Mouse (Mus musculus): Measurements from ENCODE around the gene Arhgef2. TPM values are rescaled to one million over a fixed set of nuclear protein-coding genes. Genes with fewer than 3 reads are reported as not detected.

The Arhgef2 gene
- total RNA-seq, 1 experiment from 2014 or later, result 88.9 TPM

GRCm38 (mm10) chr3:88651669-88652618 is 46.2 kb downstream of the Arhgef2 start:
- ATAC-seq (replicated peaks; ENCODE audit: insufficient number of reproducible peaks, low FRiP score, low TSS enrichment, poor library complexity, severe bottlenecking), result peak; percentile 35

DNA sequence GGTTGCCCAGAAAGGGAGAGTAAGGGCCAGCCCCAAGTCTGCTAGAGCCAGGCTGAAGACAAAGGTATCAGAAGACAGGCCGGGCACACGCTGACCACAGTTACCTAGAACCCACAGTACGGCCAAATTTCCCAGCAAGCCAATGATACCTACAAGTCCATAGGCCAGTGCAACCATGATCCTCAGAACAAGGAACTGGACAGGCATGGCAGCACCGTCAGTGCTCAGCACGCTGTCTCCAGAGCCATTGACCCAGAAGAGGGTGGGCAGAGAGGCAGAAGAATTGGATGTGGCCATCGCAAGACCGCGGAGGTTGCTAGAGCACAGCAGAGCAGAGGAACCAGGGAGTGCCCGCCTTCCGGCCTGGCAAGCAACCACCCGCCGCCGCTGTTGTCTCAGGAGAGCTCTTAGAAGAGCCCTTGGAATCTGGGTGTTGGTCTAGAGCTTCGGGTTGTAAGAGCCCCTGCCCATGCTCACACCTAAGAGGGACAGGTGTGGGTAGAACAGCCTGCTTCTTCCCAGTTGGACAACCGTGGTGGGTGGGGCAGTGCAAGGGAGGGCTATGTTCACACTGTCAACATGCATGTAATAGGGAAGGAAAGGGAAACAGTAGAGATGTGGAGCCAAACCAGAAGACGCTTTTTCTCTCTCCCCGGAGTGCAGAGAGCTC is 47.2 kb downstream of the Arhgef2 start, which contains the start of gene Rxfp4:
Gene Rxfp4 (minus strand): TSS at position 297 of the 670 bp plus-strand sequence.
- no peak for ATAC-seq (replicated peaks; ENCODE audit: insufficient number of reproducible peaks, low FRiP score, low TSS enrichment, poor library complexity, severe bottlenecking)

- ATAC-seq (replicated peaks; ENCODE audit: insufficient number of reproducible peaks, low FRiP score, low TSS enrichment, poor library complexity, severe bottlenecking), result no peak
Observed at GRCm38 (mm10) chr3:88653516-88654370, 48.0 kb downstream of the Arhgef2 start.

- ATAC-seq (replicated peaks; ENCODE audit: insufficient number of reproducible peaks, low FRiP score, low TSS enrichment, poor library complexity, severe bottlenecking), result no peak
Observed at GRCm38 (mm10) chr3:88654621-88655020, 48.9 kb downstream of the Arhgef2 start.

- no peak for ATAC-seq (replicated peaks; ENCODE audit: insufficient number of reproducible peaks, low FRiP score, low TSS enrichment, poor library complexity, severe bottlenecking)
Observed at GRCm38 (mm10) chr3:88655619-88656018, 49.9 kb downstream of the Arhgef2 start.

DNA sequence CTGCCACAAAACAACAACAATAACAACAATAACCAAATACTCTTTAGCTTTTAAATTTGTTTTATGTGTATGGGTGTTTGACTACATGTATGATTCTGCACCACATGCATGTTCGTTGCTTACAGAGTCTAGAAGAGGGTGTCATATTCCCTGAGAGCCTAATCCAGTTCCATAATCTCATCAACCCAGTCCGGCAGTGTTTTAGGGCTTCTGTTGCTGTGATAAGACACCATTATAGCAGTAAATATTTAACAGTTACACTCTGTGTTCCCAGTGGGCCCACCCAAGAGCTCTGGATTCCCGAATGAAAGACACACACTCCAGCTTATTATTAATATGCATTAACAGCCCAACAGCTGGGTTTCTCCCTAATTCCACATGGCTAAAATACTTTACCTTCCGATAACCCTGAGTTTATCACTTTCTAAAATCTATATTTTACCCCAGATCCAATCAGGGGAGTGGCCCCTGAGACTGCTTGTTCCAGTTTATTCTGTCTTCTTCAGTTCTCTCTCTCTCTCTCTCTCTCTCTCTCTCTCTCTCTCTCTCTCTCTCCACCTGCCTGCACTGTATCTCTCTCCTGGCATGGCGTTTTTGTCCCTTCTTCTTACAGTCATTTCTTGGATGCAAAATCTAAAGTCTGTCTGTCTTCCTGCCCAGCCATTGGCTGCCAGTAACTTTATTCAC is 52.8 kb downstream of the Arhgef2 start:
- ATAC-seq (replicated peaks; ENCODE audit: insufficient number of reproducible peaks, low FRiP score, low TSS enrichment, poor library complexity, severe bottlenecking), result no peak

- no peak for ATAC-seq (replicated peaks; ENCODE audit: insufficient number of reproducible peaks, low FRiP score, low TSS enrichment, poor library complexity, severe bottlenecking)
Observed at GRCm38 (mm10) chr3:88659798-88660197, 54.0 kb downstream of the Arhgef2 start.

- ATAC-seq (replicated peaks; ENCODE audit: insufficient number of reproducible peaks, low FRiP score, low TSS enrichment, poor library complexity, severe bottlenecking), result peak; percentile 88
Observed at GRCm38 (mm10) chr3:88664095-88664494, 58.3 kb downstream of the Arhgef2 start.

DNA sequence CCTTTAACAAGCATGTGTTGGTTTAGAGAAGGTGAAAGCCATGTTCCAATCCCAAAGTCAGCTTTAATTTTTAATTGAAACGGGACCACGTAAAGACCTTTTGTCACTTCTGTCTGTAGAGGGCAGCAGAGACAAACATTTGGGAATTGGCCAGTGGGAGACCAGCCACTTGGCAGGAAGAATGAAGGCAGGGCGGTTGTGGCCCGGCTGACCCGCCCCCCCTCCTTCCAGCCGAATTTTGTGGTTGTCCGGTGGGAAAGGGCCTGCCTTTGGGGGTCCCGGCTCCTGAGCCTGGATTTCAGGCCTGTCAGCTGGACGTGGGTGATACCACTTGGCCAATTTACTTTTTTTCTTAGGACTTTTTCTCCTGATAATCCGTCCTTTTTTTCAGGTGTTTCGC is 71.6 kb downstream of the Arhgef2 start:
- ATAC-seq (replicated peaks; ENCODE audit: insufficient number of reproducible peaks, low FRiP score, low TSS enrichment, poor library complexity, severe bottlenecking), result peak; percentile 89

DNA sequence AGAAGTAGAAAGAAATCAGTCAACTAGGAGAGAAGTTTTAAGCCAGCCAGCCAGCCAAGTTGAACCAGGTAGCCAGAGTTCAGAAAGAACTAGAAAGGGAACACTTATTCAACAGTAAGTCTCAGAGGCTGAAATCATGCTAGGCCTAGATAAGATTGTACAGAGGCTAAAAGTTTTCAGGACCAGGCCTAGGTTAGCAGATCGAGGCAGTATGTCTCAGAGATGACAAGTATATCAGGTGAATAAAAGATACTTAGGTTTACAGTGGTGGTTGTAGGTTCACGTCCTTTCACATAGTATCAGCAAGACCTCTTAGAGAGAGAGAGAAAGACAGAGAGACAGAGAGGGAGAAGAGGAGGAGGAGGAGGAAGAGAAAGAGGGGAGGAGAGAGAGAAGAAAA is 78.0 kb downstream of the Arhgef2 start:
- no peak for ATAC-seq (replicated peaks; ENCODE audit: insufficient number of reproducible peaks, low FRiP score, low TSS enrichment, poor library complexity, severe bottlenecking)

DNA sequence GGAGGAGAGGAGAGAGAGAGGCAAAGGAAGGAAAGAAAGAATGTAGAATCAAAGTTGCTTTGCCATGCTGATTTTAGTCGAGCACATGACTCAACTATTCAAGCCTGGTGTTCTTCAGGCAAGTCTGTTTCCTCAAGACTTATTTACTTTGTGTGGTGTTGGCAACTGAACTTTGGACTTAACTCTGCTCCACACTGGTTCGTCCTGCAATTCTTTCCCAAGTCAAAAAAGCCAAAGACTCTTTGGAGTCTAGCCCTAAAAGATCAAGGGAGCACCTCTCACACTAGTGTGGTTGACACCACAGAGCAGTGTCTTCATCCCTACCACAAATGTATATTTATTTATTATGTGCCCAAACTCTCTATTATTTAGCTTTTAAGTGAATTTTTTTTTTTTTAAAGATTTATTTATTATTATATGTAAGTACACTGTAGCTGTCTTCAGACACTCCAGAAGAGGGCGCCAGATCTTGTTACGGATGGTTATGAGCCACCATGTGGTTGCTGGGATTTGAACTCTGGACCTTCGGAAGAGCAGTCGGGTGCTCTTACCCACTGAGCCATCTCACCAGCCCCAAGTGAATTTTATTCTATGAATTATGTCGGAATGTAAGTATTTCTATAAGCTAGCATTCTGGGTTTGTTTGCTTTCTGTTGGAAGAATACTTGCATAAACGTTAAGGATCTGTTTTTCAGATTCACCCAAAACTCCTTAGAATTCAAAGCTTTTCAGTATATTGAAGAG is 78.6 kb downstream of the Arhgef2 start:
- ATAC-seq (replicated peaks; ENCODE audit: insufficient number of reproducible peaks, low FRiP score, low TSS enrichment, poor library complexity, severe bottlenecking), result no peak

DNA sequence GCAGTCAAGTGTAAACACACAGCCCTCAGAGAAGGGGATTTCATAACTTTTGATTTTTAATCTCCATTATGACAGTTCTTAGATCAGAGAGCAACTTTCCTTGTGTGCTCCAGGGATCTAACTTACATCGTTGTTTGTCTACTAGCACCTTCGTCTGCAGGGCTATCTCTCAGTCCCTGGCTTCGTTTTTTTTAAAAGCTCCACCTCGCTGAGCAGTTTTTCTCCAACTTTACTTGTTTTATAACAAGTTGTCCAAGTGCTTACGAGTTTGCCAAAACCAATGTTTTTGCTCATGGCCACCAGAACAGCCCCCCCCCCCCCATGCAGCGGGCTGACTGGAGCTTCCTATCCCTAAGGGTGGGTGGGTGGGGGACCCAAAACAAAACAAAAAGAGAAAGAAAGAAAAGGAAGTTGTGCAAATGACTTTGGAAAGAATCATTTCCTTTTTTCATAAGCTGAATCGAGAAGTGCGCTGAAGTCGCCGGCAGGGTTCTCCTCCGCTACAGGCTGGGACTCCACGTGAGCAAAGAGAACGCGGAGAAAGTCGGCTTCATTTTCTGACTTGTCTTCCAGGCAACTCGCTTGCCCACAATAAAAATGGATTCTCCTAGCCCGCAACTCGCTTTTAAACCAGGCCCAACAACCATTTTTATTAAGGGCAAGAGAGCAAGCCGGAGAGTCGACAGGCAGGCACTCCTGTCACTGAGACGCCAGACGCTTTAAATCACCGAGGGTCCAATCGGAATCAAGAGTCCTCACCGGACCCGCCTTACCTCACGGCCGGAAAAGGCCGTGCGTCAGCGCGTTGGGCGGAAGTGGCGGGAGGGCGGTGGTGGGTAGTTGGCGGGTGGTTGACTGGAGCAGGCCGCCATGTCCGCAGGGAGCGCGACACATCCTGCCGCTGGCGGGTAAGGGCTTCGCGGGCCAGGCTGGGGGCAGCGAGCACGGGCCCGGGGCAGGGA is 79.5 kb downstream of the Arhgef2 start, which contains the start of gene Khdc4:
Gene Khdc4 (plus strand): TSS at position 824 of the 962 bp plus-strand sequence.
- ATAC-seq (replicated peaks; ENCODE audit: insufficient number of reproducible peaks, low FRiP score, low TSS enrichment, poor library complexity, severe bottlenecking), result peak; percentile 97

- no peak for ATAC-seq (replicated peaks; ENCODE audit: insufficient number of reproducible peaks, low FRiP score, low TSS enrichment, poor library complexity, severe bottlenecking)
Observed at GRCm38 (mm10) chr3:88685958-88686451, 80.2 kb downstream of the Arhgef2 start.

- no peak for ATAC-seq (replicated peaks; ENCODE audit: insufficient number of reproducible peaks, low FRiP score, low TSS enrichment, poor library complexity, severe bottlenecking)
Observed at GRCm38 (mm10) chr3:88686734-88687611, 81.2 kb downstream of the Arhgef2 start.

DNA sequence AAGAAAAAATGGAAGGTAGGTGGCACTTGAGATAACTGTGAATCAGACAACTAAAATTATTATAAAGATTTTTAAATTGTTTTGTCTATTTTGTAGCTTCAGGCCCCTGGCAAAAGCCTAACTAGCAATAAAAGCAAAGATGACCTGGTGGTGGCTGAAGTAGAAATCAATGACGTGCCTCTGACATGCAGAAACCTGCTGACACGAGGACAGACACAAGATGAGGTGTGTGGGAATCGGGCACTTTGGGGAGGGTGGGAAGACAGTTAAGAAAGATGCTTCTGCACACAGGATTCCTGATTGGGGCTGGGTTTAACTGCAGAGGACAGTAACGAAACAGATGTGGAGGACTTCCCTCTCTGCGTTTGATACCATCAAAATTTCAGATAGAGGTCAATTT is 83.3 kb downstream of the Arhgef2 start:
- ATAC-seq (replicated peaks; ENCODE audit: insufficient number of reproducible peaks, low FRiP score, low TSS enrichment, poor library complexity, severe bottlenecking), result no peak

DNA sequence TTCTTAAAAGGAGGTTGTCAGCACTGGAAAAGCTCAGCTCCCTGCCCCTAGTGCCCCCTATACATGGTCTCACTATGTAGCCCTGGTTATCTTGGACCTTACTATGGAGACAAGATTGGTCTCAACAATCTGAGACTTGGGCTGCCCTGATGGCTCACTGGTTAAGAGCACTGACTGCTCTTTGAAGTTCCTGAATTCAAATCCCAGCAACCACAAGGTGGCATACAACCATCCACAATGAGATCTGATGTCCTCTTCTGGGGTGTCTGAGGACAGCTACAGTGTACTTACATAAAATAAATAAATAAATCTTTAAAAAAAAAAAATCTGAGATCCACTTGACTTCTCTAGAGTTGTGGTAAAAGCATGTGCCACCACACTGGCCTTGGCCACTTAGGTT is 89.8 kb downstream of the Arhgef2 start:
- ATAC-seq (replicated peaks; ENCODE audit: insufficient number of reproducible peaks, low FRiP score, low TSS enrichment, poor library complexity, severe bottlenecking), result no peak

Data from monocyte, adult 5-6 weeks (primary cell).